Mouse (Mus musculus) c-Kit-positive CD71-positive TER-119-positive erythroid progenitor cells, embryonic 14.5 days (primary cell): ENCODE data around the gene Gga1.

Source experiments
- DNase-seq: peaks from one replicate; pipeline ENCODE4 v3.0.0-alpha.2; 2013; ENCODE audit warnings: low spot score

Gga1 gene

DNA sequence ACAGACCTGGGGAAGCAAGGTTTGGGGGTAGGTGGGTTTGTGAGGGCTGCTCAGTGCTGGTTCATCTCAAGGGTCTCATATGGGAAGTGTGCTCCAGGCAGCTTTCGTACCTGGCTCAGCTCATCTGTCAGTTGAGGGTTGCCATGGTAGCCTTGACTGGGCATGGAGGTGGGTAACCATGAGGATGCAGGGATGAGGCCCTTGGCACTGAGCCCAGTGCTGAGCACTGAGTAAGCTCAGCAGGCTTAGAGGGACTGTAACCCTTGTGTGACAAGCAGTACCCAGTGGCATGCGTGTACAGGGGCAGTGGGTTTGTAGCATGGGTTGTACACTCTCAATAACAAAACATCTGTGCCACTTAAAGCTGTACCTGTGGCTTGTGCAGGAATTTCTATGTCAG lies 61.0 kb downstream of the Gga1 start:
- DNase-seq = no peak

DNA sequence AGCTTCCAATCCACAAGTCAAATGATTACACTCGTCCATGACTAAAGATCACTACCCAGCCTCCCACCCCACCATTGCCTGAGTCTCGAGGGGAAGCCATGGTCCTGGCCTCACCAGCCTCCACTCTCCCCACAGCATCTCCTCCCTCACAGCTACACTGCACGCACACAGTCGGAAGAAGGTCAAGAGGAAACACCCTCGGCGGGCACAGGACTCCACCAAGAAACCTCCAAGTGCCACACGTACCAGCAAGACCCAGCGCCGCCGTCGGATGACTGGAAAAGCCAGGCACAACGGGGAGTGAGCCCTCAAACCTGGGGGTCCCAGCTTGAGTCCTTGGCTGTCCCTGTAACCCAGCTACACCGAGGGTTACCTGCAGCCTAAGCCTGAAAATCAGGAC lies 63.3 kb downstream of the Gga1 start:
- no peak for DNase-seq

DNA sequence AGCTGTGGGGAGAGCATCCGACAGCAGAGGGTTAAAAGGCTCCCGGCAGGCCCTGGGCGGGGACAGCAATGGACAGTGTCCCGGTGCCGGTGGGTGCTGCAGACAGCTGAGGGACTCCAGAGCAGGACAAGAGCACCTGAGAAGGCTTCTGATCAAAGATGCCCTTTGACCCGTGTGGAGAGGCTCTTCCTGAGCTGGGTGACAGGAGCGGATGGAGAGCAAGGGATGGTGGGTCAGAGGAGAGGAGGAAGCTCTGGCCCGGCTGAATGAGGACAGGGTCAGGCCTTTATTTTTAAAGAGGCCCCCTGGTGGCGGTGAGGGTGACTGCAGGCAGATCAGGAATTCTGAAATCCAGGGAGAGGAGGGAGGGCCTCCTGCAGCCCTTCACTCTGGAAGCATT lies 65.7 kb downstream of the Gga1 start:
- DNase-seq = no peak
